Mouse (Mus musculus) olfactory bulb, adult 2 months (tissue): Measurements from ENCODE around the gene Slc34a3.

Source experiments
- CTCF ChIP-seq: fragments of 200-500 bp; IDR thresholded peaks from 2 replicates; pipeline ENCODE4 v1.5.1; 2012; ENCODE audit warnings: low read depth, mild to moderate bottlenecking, low read length, moderate library complexity; ENCODE audit not compliant: insufficient read depth
- POLR2A ChIP-seq: fragments of 200-500 bp; IDR thresholded peaks from 2 replicates; pipeline ENCODE4 v1.6.1; 2012; ENCODE audit warnings: mild to moderate bottlenecking, low read depth, low read length, moderate library complexity; ENCODE audit not compliant: insufficient read depth

GRCm38 (mm10) chr2:25271827-25272511, 37.8 kb upstream of the Slc34a3 start, which contains the start of the genes Ssna1 and Anapc2:
- TF ChIP-seq POLR2A = peak; percentile 79
- no peak for TF ChIP-seq CTCF
